Mouse (Mus musculus): ENCODE results near the gene Selenov. TPM values are rescaled to one million over a fixed set of nuclear protein-coding genes. Genes with fewer than 3 reads are reported as not detected.

Gene Selenov
- total RNA-seq (2014; rRNA removed; ENCODE audit: low replicate concordance) (not detected in 2 replicates), polyA plus RNA-seq (2015; fragmentation: Nextera tagmentation; extraction: Ambion mirVana) (not detected in 2 replicates)

- under 1% methylated on average over 50 of the region's 52 CpGs for WGBS
- Histone ChIP-seq H3K4me2 (ENCODE audit: low read depth, low read length) (peak within 1 kb of the TSS; percentile 47), H3K4me3 (ENCODE audit: low read depth, low read length) (peak within 1 kb of the TSS; percentile 21), H3K36me3 (replicated peaks; ENCODE audit: control insufficient read depth, insufficient read depth, low read length) (no peaks in the 10 kb centered on the region), H3K27me3 (ENCODE audit: control insufficient read depth, insufficient read depth, low read length) (peaks cover 83% of the 10 kb centered on the region), H3K27ac (ENCODE audit: low read depth) (no peak within 1 kb of the TSS), H3K9me3 (replicated peaks; ENCODE audit: control insufficient read depth, low read length) (no peaks in the 10 kb centered on the region), H3K9ac (replicated peaks; ENCODE audit: low read depth, low read length) (no peak within 1 kb of the TSS), H3K4me1 (ENCODE audit: control insufficient read depth, insufficient read depth) (no peaks in the 10 kb centered on the region)
- TF ChIP-seq CTCF (IDR thresholded peaks at IDR 0.05; ENCODE audit: low read depth) (0 out of 2 replicates have a peak, but pooled peaks have one; percentile 7), EP300 (IDR thresholded peaks at IDR 0.05; ENCODE audit: low read depth) (no peak)
- ATAC-seq (ENCODE audit: insufficient read depth, low read depth) (no peak), DNase-seq (ENCODE audit: low spot score) (peak; percentile 16)
Measured at GRCm38 (mm10) chr7:28290638-28291590, at the start of gene Selenov. Selenov (minus strand) TSS chr7:28291186.

GRCm38 (mm10) chr7:28339213-28339917 is 48.4 kb upstream of the Selenov start:
- peaks cover 5% of the 10 kb centered on the region for H3K4me1 ChIP-seq (ENCODE audit: control insufficient read depth, insufficient read depth)
- H3K4me2 ChIP-seq (ENCODE audit: low read depth, low read length) = peak overlapping the region; percentile 84
- ATAC-seq (ENCODE audit: insufficient read depth, low read depth) (0 out of 2 replicates have a peak, but pooled peaks have one; percentile 3), DNase-seq (ENCODE audit: low spot score) (peak; percentile 49)
- no peaks in the 10 kb centered on the region for H3K36me3 ChIP-seq (replicated peaks; ENCODE audit: control insufficient read depth, insufficient read depth, low read length)
- no peaks in the 10 kb centered on the region for H3K27me3 ChIP-seq (ENCODE audit: control insufficient read depth, insufficient read depth, low read length)
- 72% methylated on average over 19 of the region's 19 CpGs for WGBS
- no peaks in the 10 kb centered on the region for H3K9me3 ChIP-seq (replicated peaks; ENCODE audit: control insufficient read depth, low read length)
- peak overlapping the region; percentile 97 for H3K27ac ChIP-seq (ENCODE audit: low read depth)
- H3K4me3 ChIP-seq (ENCODE audit: low read depth, low read length) = peak overlapping the region; percentile 69
- no peak for TF ChIP-seq EP300 (IDR thresholded peaks at IDR 0.05; ENCODE audit: low read depth)
- TF ChIP-seq CTCF (IDR thresholded peaks at IDR 0.05; ENCODE audit: low read depth) = peak; percentile 26; the same call in 1 of the 2 replicates
- H3K9ac ChIP-seq (replicated peaks; ENCODE audit: low read depth, low read length) = peak overlapping the region; percentile 83

GRCm38 (mm10) chr7:28338108-28338998 is 47.4 kb upstream of the Selenov start, which contains the start of gene Supt5:
Supt5 (minus strand) TSS chr7:28338746.
- Histone ChIP-seq H3K9me3 (replicated peaks; ENCODE audit: control insufficient read depth, low read length) (no peaks in the 10 kb centered on the region), H3K9ac (replicated peaks; ENCODE audit: low read depth, low read length) (peak within 1 kb of the TSS; percentile 83), H3K4me1 (ENCODE audit: control insufficient read depth, insufficient read depth) (peaks cover 5% of the 10 kb centered on the region), H3K4me2 (ENCODE audit: low read depth, low read length) (peak within 1 kb of the TSS; percentile 84), H3K27me3 (ENCODE audit: control insufficient read depth, insufficient read depth, low read length) (no peaks in the 10 kb centered on the region), H3K27ac (ENCODE audit: low read depth) (peak within 1 kb of the TSS; percentile 97), H3K36me3 (replicated peaks; ENCODE audit: control insufficient read depth, insufficient read depth, low read length) (no peaks in the 10 kb centered on the region), H3K4me3 (ENCODE audit: low read depth, low read length) (peak within 1 kb of the TSS; percentile 69)
- DNase-seq (ENCODE audit: low spot score) = peak; percentile 98
- WGBS = under 1% methylated on average over 69 of the region's 77 CpGs
- ATAC-seq (ENCODE audit: insufficient read depth, low read depth) = peak; percentile 98
- TF ChIP-seq CTCF (IDR thresholded peaks at IDR 0.05; ENCODE audit: low read depth) = no peak
- TF ChIP-seq EP300 (IDR thresholded peaks at IDR 0.05; ENCODE audit: low read depth) = peak; percentile 98

GRCm38 (mm10) chr7:28335471-28335870 is 44.5 kb upstream of the Selenov start:
- Histone ChIP-seq H3K9me3 (replicated peaks; ENCODE audit: control insufficient read depth, low read length) (no peaks in the 10 kb centered on the region), H3K4me2 (ENCODE audit: low read depth, low read length) (no peak overlapping the region), H3K36me3 (replicated peaks; ENCODE audit: control insufficient read depth, insufficient read depth, low read length) (peaks cover 16% of the 10 kb centered on the region), H3K9ac (replicated peaks; ENCODE audit: low read depth, low read length) (no peak overlapping the region), H3K4me3 (ENCODE audit: low read depth, low read length) (no peak overlapping the region), H3K4me1 (ENCODE audit: control insufficient read depth, insufficient read depth) (peaks cover 5% of the 10 kb centered on the region), H3K27ac (ENCODE audit: low read depth) (no peak overlapping the region), H3K27me3 (ENCODE audit: control insufficient read depth, insufficient read depth, low read length) (no peaks in the 10 kb centered on the region)
- no peak for DNase-seq (ENCODE audit: low spot score)
- WGBS = 84% methylated on average over 2 of the region's 2 CpGs
- ATAC-seq (ENCODE audit: insufficient read depth, low read depth) = no peak
- TF ChIP-seq CTCF (IDR thresholded peaks at IDR 0.05; ENCODE audit: low read depth) (no peak), EP300 (IDR thresholded peaks at IDR 0.05; ENCODE audit: low read depth) (no peak)
